ENCODE assay signal across 1 mouse cellular context in genomic region chr19:45007021-45007420, GRCm38 (mm10).
TF ChIP-seq lines count a peak whose summit lies in the region.

No protein-coding gene starts in this region.

TF ChIP-seq in MEL, 35 proteins besides CTCF, POLR2A, EP300 and RAD21:
- TF ChIP-seq KAT2A (conservative IDR thresholded peaks at IDR 0.05; ENCODE audit: low read depth, low read length) (no peak), E2F4 (IDR thresholded peaks at IDR 0.05; ENCODE audit: borderline replicate concordance, low read depth, low read length) (no peak), CHD2 (IDR thresholded peaks at IDR 0.05; ENCODE audit: low read length) (no peak), HCFC1 (IDR thresholded peaks at IDR 0.05; ENCODE audit: low read depth, low read length) (no peak), CHD1 (IDR thresholded peaks at IDR 0.05; ENCODE audit: low read depth, low read length) (no peak), GATA1 (IDR thresholded peaks at IDR 0.05; ENCODE audit: low read depth, low read length) (no peak), TCF12 (IDR thresholded peaks at IDR 0.05; ENCODE audit: low read depth, low read length) (no peak), ZMIZ1 (IDR thresholded peaks at IDR 0.05; ENCODE audit: low read depth, low read length) (no peak), NELFE (IDR thresholded peaks at IDR 0.05; ENCODE audit: low read depth, low read length) (no peak), USF2 (IDR thresholded peaks at IDR 0.05; ENCODE audit: borderline replicate concordance in 1 of 2, insufficient read depth in 1 of 2, low read depth in 1 of 2, low read length in 2 of 2) (no peak), UBTF (IDR thresholded peaks at IDR 0.05; ENCODE audit: borderline replicate concordance, insufficient read depth, low read depth, low read length) (no peak), SMC3 (IDR thresholded peaks at IDR 0.05; ENCODE audit: low read depth, low read length) (no peak), NRF1 (IDR thresholded peaks at IDR 0.05; ENCODE audit: insufficient read depth, low read depth, low read length, poor library complexity, severe bottlenecking) (no peak), SIN3A (IDR thresholded peaks at IDR 0.05; ENCODE audit: low read length) (no peak), RCOR1 (IDR thresholded peaks at IDR 0.05; ENCODE audit: low read depth, low read length) (no peak), MAFK (IDR thresholded peaks at IDR 0.05; ENCODE audit: borderline replicate concordance, low read depth, low read length) (no peak), MYB (IDR thresholded peaks at IDR 0.05; ENCODE audit: low read depth, low read length) (no peak), TAL1 (IDR thresholded peaks at IDR 0.05; ENCODE audit: low read length) (no peak)
TF ChIP-seq in MEL: peak in this region for 0.
